Mouse (Mus musculus) kidney, embryonic 14.5 days (tissue): ENCODE data around the gene Olfr410. TPM values are rescaled to one million over a fixed set of nuclear protein-coding genes. Genes with fewer than 3 reads are reported as not detected.

Source experiments
- ATAC-seq: fragments of 200-750 bp; cut with Nextera tagmentation; 2 replicates; pipeline ENCODE4 v1.8.0; 2017; ENCODE audit warnings: moderate number of reproducible peaks, mild to moderate bottlenecking, moderate TSS enrichment, moderate library complexity; ENCODE audit not compliant: low FRiP score, low TSS enrichment
- H3K27ac ChIP-seq: fragments of 300-500 bp; sonication (generic); 2 replicates; pipeline ENCODE4 v1.5.1; 2014; ENCODE audit warnings: low read depth, mild to moderate bottlenecking, low read length, moderate library complexity, mixed read lengths
- H3K27me3 ChIP-seq: fragments of 300-500 bp; sonication (generic); 2 replicates; pipeline ENCODE4 v1.6.1; 2014; ENCODE audit warnings: mild to moderate bottlenecking, low read length; ENCODE audit not compliant: control insufficient read depth, insufficient read depth
- H3K36me3 ChIP-seq: fragments of 300-500 bp; sonication (generic); 2 replicates; pipeline ENCODE4 v1.6.1; 2014; ENCODE audit warnings: low read length, mixed read lengths; ENCODE audit not compliant: control insufficient read depth, insufficient read depth
- H3K4me1 ChIP-seq: fragments of 300-500 bp; sonication (generic); 2 replicates; pipeline ENCODE4 v1.6.1; 2014; ENCODE audit warnings: low read length, mixed read lengths; ENCODE audit not compliant: control insufficient read depth, insufficient read depth
- H3K4me2 ChIP-seq: fragments of 300-500 bp; sonication (generic); replicated peaks from 2 replicates; pipeline ENCODE4 v1.6.1; 2014; ENCODE audit warnings: low read depth, mild to moderate bottlenecking, low read length
- H3K4me3 ChIP-seq: fragments of 300-500 bp; sonication (generic); 2 replicates; pipeline ENCODE4 v1.5.1; 2014; ENCODE audit warnings: mild to moderate bottlenecking, low read length
- H3K9ac ChIP-seq: fragments of 300-500 bp; sonication (generic); 2 replicates; pipeline ENCODE4 v1.6.1; 2014; ENCODE audit warnings: low read depth, mild to moderate bottlenecking, low read length, moderate library complexity
- H3K9me3 ChIP-seq: fragments of 300-500 bp; sonication (generic); 2 replicates; pipeline ENCODE4 v1.6.1; 2016; ENCODE audit warnings: low read length; ENCODE audit not compliant: control insufficient read depth
- WGBS: fragments of 180-500 bp; shearing (Covaris S2); extraction: QIAGEN DNeasy Blood & Tissue Kit; methylation state at CpG from one replicate; pipeline ENCODE4 v1.1.7; 2014; 5-methylcytosine and 5-hydroxymethylcytosine counted together
- polyA plus RNA-seq: library from polyadenylated mRNA; unstranded; fragments of >200 nt; fragmentation: Nextera tagmentation; extraction: Ambion mirVana; gene quantifications from 2 replicates; pipeline ENCODE4 v1.2.1, GENCODE M21; 2014

The Olfr410 gene
- polyA plus RNA-seq, 1 experiment from 2014 or later = not detected

DNA sequence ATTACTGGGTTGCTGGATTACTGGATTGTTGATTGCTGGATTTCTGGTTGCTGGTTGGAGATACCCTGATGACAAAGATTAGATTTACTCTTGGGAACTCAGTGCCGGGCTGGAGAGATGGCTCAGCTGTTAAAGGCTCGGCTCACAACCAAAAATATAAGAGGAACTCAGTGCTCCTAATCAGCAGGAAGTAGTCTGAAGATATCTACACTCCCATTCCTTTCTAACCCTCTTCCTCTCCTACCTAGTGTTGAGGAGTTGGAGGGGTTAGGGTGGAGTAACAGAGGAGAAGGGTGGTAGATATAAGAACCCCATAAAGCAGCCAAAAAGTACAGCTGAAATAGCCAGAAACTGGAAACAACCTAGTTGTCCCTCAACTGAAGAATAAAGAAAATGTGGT is 11.8 kb downstream of the Olfr410 start:
- no peak overlapping the region for H3K9ac ChIP-seq
- WGBS = 82% methylated on average over 2 of the region's 2 CpGs
- H3K4me1 ChIP-seq = no peaks in the 10 kb centered on the region
- no peak overlapping the region for H3K4me2 ChIP-seq
- no peaks in the 10 kb centered on the region for H3K9me3 ChIP-seq
- no peaks in the 10 kb centered on the region for H3K27me3 ChIP-seq
- no peak overlapping the region for H3K27ac ChIP-seq
- H3K4me3 ChIP-seq = no peak overlapping the region
- H3K36me3 ChIP-seq = no peaks in the 10 kb centered on the region
- no peak for ATAC-seq

DNA sequence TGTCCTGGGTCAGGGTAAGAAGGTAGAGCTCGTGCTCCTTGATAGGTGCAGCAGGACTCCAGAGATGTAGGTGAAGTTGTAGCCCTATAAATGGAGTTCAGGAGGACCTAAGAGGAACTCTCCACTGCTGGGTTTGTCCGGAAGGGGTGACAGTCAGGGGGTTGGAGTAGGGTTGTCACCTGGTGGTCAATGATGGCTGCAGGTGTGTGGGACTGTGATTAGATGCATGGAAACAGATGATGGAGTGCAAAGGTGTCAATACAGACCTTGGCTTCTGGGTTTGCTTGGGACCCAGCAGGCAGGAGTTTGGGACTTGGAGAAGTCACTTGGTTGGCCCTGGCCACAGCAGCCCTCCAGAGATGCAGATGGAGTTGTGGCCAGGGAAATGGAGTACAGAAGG is 50.6 kb downstream of the Olfr410 start:
- Histone ChIP-seq H3K9me3 (no peaks in the 10 kb centered on the region), H3K27ac (no peak overlapping the region), H3K27me3 (no peaks in the 10 kb centered on the region), H3K4me3 (no peak overlapping the region), H3K9ac (no peak overlapping the region), H3K36me3 (no peaks in the 10 kb centered on the region), H3K4me2 (no peak overlapping the region), H3K4me1 (no peaks in the 10 kb centered on the region)
- WGBS = 90% methylated on average over 2 of the region's 2 CpGs
- no peak for ATAC-seq

GRCm38 (mm10) chr11:74283436-74283835 is 54.4 kb downstream of the Olfr410 start, which contains the start of gene Olfr59:
Gene Olfr59 (plus strand): TSS chr11:74283736.
- H3K4me2 ChIP-seq = no peak within 1 kb of the TSS
- no peak within 1 kb of the TSS for H3K27ac ChIP-seq
- 51% methylated on average over 2 of the region's 2 CpGs for WGBS
- ATAC-seq = no peak
- H3K27me3 ChIP-seq = no peaks in the 10 kb centered on the region
- H3K4me3 ChIP-seq = no peak within 1 kb of the TSS
- H3K36me3 ChIP-seq = no peaks in the 10 kb centered on the region
- H3K9me3 ChIP-seq = no peaks in the 10 kb centered on the region
- H3K9ac ChIP-seq = no peak within 1 kb of the TSS
- H3K4me1 ChIP-seq = no peaks in the 10 kb centered on the region

Other genes starting within 250 kb of the Olfr410 start
- gene Olfr401, start 224.3 kb downstream of the Olfr410 start, polyA plus RNA-seq = not detected in 2 replicates
- gene Olfr402, start 184.5 kb downstream of the Olfr410 start, polyA plus RNA-seq = not detected in 2 replicates
- not detected in 2 replicates for gene Olfr403, start 151.8 kb downstream of the Olfr410 start, polyA plus RNA-seq
- gene Olfr43, start 126.7 kb downstream of the Olfr410 start, polyA plus RNA-seq = not detected in 2 replicates
- gene Olfr406, start 78.2 kb downstream of the Olfr410 start, polyA plus RNA-seq = not detected in 2 replicates
- not detected in 2 replicates for gene Olfr59, start 54.3 kb downstream of the Olfr410 start, polyA plus RNA-seq
- gene Olfr411, start 14.6 kb upstream of the Olfr410 start, polyA plus RNA-seq = not detected in 2 replicates
- gene Olfr412, start 24.0 kb upstream of the Olfr410 start, polyA plus RNA-seq = not detected in 2 replicates